Mouse (Mus musculus) forebrain, embryonic 10.5 days (tissue): Measurements from ENCODE around the gene Soga1. TPM values are rescaled to one million over a fixed set of nuclear protein-coding genes. Genes with fewer than 3 reads are reported as not detected.

Experiments used
- DNase-seq: peaks from one replicate; pipeline ENCODE4 v3.0.0-alpha.2; 2017; ENCODE audit warnings: low spot score; ENCODE audit errors: extremely low spot score
- H3K27ac ChIP-seq: fragments of 300-500 bp; sonication (generic); 2 replicates; pipeline ENCODE4 v1.5.1; 2016; ENCODE audit warnings: mild to moderate bottlenecking
- H3K27me3 ChIP-seq: fragments of 300-500 bp; sonication (generic); 2 replicates; pipeline ENCODE4 v1.6.1; 2016; ENCODE audit warnings: mild to moderate bottlenecking; ENCODE audit not compliant: poor library complexity, severe bottlenecking
- H3K36me3 ChIP-seq: fragments of 300-500 bp; sonication (generic); replicated peaks from 2 replicates; pipeline ENCODE4 v1.6.1; 2016; ENCODE audit warnings: mild to moderate bottlenecking, moderate library complexity
- H3K4me1 ChIP-seq: fragments of 300-500 bp; sonication (generic); 2 replicates; pipeline ENCODE4 v1.6.1; 2016
- H3K4me3 ChIP-seq: fragments of 300-500 bp; sonication (generic); 2 replicates; pipeline ENCODE4 v1.5.1; 2016; ENCODE audit warnings: mild to moderate bottlenecking, moderate library complexity
- H3K9me3 ChIP-seq: fragments of 300-500 bp; sonication (generic); 2 replicates; pipeline ENCODE4 v1.6.1; 2016; ENCODE audit warnings: mild to moderate bottlenecking, moderate library complexity
- WGBS: fragments of 180-500 bp; shearing (Covaris S2); methylation state at CpG from one replicate; pipeline ENCODE4 v1.1.7; 2016; 5-methylcytosine and 5-hydroxymethylcytosine counted together
- polyA plus RNA-seq: library from polyadenylated mRNA; unstranded; fragments of >200 nt; fragmentation: Nextera tagmentation; extraction: Ambion mirVana; gene quantifications from 2 replicates; pipeline ENCODE4 v1.2.1, GENCODE M21; 2016

Gene Soga1
- polyA plus RNA-seq, 1 experiment from 2014 or later = 4.0 TPM

- H3K4me1 ChIP-seq = peaks cover 77% of the 10 kb centered on the region
- peak overlapping the region; percentile 98 for H3K4me3 ChIP-seq
- peaks cover 45% of the 10 kb centered on the region for H3K36me3 ChIP-seq
- H3K27ac ChIP-seq = peak overlapping the region; percentile 97
- H3K27me3 ChIP-seq = peaks cover 24% of the 10 kb centered on the region
- H3K9me3 ChIP-seq = no peaks in the 10 kb centered on the region
- DNase-seq = no peak
- 53% methylated on average over 5 of the region's 5 CpGs for WGBS
Observed at GRCm38 (mm10) chr2:157077160-157077559, 1.9 kb downstream of the Soga1 start.

DNA sequence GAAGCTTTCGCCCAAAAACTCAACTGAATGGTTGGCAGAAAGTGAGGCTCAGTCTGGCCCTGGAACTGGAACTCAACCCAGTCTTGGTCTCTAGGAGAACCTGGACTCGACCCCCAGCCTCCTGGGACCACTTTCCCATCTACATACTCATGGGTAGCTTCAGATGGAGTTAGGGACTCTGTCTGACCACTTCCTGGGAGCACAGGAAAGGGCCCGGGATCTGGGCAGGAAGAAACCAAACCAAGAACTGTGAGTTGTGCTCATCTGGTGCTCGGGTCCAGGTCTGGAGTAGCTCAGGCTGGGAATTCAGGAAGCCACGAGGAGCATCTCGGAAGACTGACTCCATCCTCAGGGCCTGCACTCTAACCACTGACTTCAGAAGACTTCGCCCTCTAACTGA, 2.5 kb downstream of the Soga1 start:
- Histone ChIP-seq H3K27ac (no peak overlapping the region), H3K4me1 (peaks cover 78% of the 10 kb centered on the region), H3K4me3 (peak overlapping the region; percentile 98), H3K27me3 (peaks cover 18% of the 10 kb centered on the region), H3K36me3 (peaks cover 49% of the 10 kb centered on the region), H3K9me3 (no peaks in the 10 kb centered on the region)
- 89% methylated on average over 7 of the region's 7 CpGs for WGBS
- DNase-seq = no peak

DNA sequence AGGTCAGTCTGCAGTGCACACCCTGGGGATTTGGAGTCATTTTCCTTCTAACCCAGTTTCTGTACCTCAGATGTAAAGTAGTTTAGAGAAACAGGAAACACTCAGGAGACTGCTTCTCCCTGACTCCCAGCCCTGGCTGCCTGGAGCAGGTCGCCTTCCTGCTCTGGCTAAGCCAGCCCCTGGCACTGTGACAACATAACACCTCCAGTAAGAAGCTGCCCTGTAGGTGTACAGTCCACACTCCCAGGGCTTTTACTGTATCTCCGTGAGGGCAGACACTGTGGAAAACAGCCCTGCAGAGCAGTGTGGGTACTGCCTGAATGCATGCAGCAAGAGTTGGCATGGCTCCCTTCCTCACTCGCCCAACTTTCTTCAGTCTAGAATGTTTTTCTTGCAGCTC, 3.4 kb downstream of the Soga1 start:
- peaks cover 55% of the 10 kb centered on the region for H3K36me3 ChIP-seq
- H3K27ac ChIP-seq = no peak overlapping the region
- H3K4me3 ChIP-seq = peak overlapping the region; percentile 98
- 83% methylated on average over 3 of the region's 3 CpGs for WGBS
- peaks cover 87% of the 10 kb centered on the region for H3K4me1 ChIP-seq
- H3K9me3 ChIP-seq = no peaks in the 10 kb centered on the region
- peaks cover 10% of the 10 kb centered on the region for H3K27me3 ChIP-seq
- DNase-seq = no peak

DNA sequence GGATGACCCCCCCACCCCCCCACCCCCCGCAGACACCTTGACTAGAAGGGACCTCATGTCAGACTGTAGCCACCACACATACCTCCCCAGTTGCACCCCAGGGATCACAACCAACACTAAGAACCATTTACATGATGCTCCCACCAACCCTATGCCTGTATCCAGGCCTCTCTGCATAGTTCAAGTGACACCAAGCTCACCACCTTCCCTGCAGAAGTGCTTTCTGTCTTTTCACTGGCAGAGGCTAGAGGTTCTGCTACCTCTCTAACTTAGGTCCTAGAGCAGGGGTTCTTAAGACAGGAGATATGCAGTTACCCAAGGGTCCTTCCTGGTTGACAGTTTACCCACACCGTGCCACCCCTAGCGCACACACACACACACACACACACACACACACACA, 3.8 kb downstream of the Soga1 start:
- H3K27me3 ChIP-seq = peaks cover 5% of the 10 kb centered on the region
- no peak overlapping the region for H3K27ac ChIP-seq
- no peaks in the 10 kb centered on the region for H3K9me3 ChIP-seq
- 96% methylated on average over 3 of the region's 3 CpGs for WGBS
- H3K4me3 ChIP-seq = peak overlapping the region; percentile 98
- DNase-seq = no peak
- H3K36me3 ChIP-seq = peaks cover 58% of the 10 kb centered on the region
- H3K4me1 ChIP-seq = peaks cover 91% of the 10 kb centered on the region

- H3K4me1 ChIP-seq = peaks cover 91% of the 10 kb centered on the region
- peaks cover under 1% of the 10 kb centered on the region; the same call in 1 of the 2 replicates for H3K27me3 ChIP-seq
- no peak overlapping the region for H3K27ac ChIP-seq
- 89% methylated on average over 5 of the region's 5 CpGs for WGBS
- H3K36me3 ChIP-seq = peaks cover 62% of the 10 kb centered on the region
- H3K9me3 ChIP-seq = no peaks in the 10 kb centered on the region
- peak overlapping the region; percentile 98 for H3K4me3 ChIP-seq
- no peak for DNase-seq
Observed at GRCm38 (mm10) chr2:157074772-157075171, 4.3 kb downstream of the Soga1 start.

DNA sequence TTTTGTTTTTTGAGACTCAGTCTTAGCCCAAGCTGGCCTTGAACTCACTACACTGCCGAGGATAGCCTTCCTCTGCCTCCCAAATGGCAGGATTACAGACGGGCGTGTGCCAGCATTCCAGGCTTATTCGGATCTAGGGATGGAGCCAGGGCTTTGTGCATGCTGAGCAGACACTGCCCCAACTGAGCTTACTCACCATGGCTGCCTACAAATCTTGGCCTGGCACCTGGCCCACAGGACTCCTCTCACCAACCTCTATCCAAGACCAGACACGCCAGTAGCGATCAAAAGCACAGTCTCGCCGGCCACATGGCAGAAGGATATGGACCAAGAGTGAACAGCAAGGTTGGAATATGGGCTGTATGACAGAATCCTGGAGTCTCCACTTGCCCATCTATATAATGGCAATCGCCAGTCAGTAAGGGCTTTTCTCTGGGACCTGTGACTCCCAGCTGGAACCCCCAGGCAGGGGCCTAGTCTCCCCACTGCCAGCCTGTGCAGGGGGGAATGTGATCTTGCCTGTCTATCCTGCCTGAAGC, 4.8 kb downstream of the Soga1 start:
- Histone ChIP-seq H3K4me3 (no peak overlapping the region), H3K4me1 (peaks cover 91% of the 10 kb centered on the region), H3K9me3 (no peaks in the 10 kb centered on the region), H3K27ac (no peak overlapping the region), H3K27me3 (no peaks in the 10 kb centered on the region), H3K36me3 (peaks cover 66% of the 10 kb centered on the region)
- 86% methylated on average over 9 of the region's 9 CpGs for WGBS
- no peak for DNase-seq

DNA sequence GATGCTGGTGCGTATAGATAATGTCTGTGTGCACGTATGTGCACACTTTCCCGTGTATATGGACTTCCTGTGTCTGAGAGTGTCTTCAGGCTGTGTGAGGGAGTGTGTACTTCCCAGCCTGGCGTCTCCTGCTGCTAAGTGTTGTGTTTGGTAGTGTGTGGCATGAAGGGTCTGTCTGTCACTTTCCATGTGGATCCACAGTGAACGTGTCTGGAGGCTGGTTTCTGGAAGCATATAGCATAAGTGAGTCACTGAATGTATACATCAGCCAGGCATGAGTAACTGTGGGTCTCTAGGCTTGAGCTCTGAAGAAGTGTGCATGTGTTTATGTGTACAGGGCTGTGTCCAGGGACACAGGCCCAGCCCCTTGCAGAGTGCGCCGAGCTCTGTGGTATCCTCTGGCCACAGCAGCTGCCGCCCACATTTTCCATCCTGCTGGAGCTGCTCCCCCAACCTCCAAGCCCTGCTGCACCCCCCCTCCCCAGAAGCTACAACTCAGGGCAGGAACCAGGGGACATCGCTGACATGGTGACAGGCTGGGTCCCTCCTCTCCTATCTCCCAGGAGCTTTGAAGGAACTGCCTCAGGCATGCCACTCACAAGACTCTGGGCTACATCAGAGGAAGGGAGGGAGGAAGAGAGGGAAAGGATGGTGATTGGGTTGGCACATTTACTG, 5.5 kb downstream of the Soga1 start:
- Histone ChIP-seq H3K27ac (peak overlapping the region; percentile 22; the same call in 1 of the 2 replicates), H3K4me1 (peaks cover 98% of the 10 kb centered on the region), H3K27me3 (no peaks in the 10 kb centered on the region), H3K36me3 (peaks cover 67% of the 10 kb centered on the region), H3K9me3 (no peaks in the 10 kb centered on the region), H3K4me3 (no peak overlapping the region)
- DNase-seq = no peak
- WGBS = 89% methylated on average over 9 of the region's 9 CpGs

DNA sequence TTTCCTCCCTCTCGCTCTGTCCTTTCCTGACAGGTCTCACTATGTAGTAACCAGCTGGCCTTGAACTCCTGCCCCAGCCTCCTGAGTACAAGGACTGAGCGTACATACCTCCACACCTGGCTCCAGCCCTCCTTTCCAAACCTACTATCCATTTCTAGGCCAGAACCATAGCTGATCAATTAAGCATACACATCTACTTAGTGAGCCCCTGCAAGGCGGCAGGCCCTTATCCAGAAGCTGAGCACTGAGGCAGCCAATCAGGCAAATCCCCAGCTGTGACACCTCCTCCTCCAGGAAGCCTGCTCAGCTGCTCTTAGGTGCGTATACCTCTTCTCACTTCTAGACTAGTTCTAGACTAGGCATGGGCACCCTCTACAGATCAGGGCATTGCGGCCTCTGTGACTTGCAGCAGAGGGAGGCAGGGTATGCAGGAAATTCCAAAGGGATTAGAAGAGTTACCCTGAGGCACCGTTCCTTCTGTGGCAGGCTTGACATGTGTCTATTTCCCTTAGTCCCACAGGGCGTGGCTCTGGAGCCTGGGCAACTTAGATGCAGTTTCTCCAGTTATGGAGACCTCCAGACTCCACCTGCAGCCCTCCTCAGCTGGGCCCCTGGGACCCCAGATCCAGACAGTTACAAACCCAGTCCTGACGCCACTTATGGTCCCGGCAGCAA, 6.6 kb downstream of the Soga1 start:
- no peaks in the 10 kb centered on the region for H3K9me3 ChIP-seq
- peaks cover 100% of the 10 kb centered on the region for H3K4me1 ChIP-seq
- no peak for DNase-seq
- peaks cover 70% of the 10 kb centered on the region for H3K36me3 ChIP-seq
- H3K27ac ChIP-seq = no peak overlapping the region; the same call in 1 of the 2 replicates
- no peak overlapping the region for H3K4me3 ChIP-seq
- H3K27me3 ChIP-seq = no peaks in the 10 kb centered on the region
- 76% methylated on average over 9 of the region's 9 CpGs for WGBS

DNA sequence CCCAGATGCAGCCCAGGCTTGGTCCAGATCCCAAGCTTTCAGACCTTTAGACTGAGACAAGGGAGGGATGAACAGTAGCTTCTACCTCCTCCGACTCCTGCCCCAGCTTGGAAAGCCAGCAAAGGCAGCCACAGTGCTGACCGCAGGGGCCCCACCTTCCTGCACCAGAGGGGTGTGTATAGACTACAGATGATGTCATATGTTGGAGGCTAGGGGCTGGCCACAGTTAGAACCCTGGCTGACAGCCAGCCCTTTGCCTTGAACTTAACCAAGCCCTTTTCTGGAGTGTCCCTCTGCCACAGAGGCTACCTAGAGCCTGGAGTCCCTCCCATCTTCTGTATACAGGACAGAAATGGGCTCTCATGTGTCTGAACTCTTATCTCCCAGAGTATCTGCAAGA, 7.5 kb downstream of the Soga1 start:
- Histone ChIP-seq H3K27me3 (no peaks in the 10 kb centered on the region), H3K36me3 (peaks cover 71% of the 10 kb centered on the region), H3K9me3 (no peaks in the 10 kb centered on the region), H3K4me1 (peaks cover 100% of the 10 kb centered on the region), H3K4me3 (no peak overlapping the region), H3K27ac (no peak overlapping the region)
- DNase-seq = no peak
- WGBS = 90% methylated on average over 2 of the region's 2 CpGs

DNA sequence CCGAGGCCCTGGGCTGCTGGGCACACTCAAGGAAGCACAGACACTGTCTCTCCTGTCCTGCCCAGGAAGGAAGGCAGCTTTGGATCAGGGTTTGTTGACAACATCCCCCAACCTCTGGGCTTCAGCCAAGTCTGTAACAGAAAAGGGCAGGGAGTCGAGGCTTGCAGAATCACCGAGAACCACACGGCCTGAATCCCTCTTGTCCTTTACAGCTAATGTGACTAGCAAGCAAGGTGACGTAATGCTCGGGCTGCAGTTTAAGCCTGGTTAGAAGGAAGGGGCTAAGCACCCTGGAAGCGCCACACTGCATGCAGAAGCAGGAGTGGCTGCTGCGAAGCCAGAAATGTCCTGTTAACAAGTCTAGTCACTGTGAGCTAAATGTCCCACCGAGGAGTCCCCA, 8.7 kb downstream of the Soga1 start:
- no peak overlapping the region for H3K4me3 ChIP-seq
- 75% methylated on average over 9 of the region's 9 CpGs for WGBS
- H3K36me3 ChIP-seq = peaks cover 66% of the 10 kb centered on the region
- peak overlapping the region; percentile 66 for H3K27ac ChIP-seq
- H3K9me3 ChIP-seq = no peaks in the 10 kb centered on the region
- no peak for DNase-seq
- H3K4me1 ChIP-seq = peaks cover 97% of the 10 kb centered on the region
- H3K27me3 ChIP-seq = no peaks in the 10 kb centered on the region

DNA sequence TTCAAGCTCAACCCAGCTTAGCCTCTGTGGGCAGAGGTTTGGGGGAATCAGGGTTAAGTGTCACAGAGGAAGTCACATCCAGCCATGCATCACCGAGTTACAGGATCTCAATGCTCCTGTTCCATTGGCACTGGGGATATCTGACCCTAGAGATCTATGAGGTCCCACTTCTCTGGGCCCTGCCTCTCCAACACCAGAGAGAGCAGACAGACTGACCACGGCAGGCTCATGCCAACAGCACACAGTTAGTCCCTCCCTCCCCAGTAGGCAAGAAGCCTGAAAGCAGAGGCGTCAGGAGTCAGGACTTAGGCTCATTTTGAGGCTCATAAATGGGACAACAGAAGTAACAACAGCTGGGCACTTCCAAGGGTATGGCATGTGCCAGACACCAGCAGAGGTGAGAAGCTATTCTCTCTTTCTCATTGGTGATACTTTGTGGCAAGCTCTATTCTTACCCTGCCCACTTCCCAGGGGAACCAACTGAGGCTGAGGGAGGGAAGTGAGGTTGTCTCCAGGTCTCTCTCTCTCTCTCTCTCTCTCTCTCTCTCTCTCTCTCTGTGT, 9.2 kb downstream of the Soga1 start:
- Histone ChIP-seq H3K4me1 (peaks cover 97% of the 10 kb centered on the region), H3K27ac (peak overlapping the region; percentile 66), H3K36me3 (peaks cover 66% of the 10 kb centered on the region), H3K4me3 (0 out of 2 replicates have a peak overlapping the region, but pooled peaks have one; percentile 1), H3K9me3 (no peaks in the 10 kb centered on the region), H3K27me3 (no peaks in the 10 kb centered on the region)
- no peak for DNase-seq
- WGBS = 62% methylated on average over 3 of the region's 3 CpGs

GRCm38 (mm10) chr2:157069355-157069735, 9.7 kb downstream of the Soga1 start:
- Histone ChIP-seq H3K27me3 (no peaks in the 10 kb centered on the region), H3K4me1 (peaks cover 97% of the 10 kb centered on the region), H3K9me3 (no peaks in the 10 kb centered on the region), H3K27ac (peak overlapping the region; percentile 66), H3K4me3 (0 out of 2 replicates have a peak overlapping the region, but pooled peaks have one; percentile 1), H3K36me3 (peaks cover 68% of the 10 kb centered on the region)
- DNase-seq = no peak
- WGBS = 57% methylated on average over 3 of the region's 3 CpGs
